Mouse (Mus musculus): ENCODE data around the gene Teddm1b.
A peak's percentile ranks its signal among the peaks of the same experiment; 100 is the strongest.
"Not testable (repeated sequence)": the region's sequence is repeated elsewhere in the genome, so short reads cannot be mapped to it uniquely, and the experiment has no call there.

Gene Teddm1b

GRCm38 (mm10) chr1:153874045-153874444 is at the start of gene Teddm1b:
TSS of gene Teddm1b (plus strand) at chr1:153874345.
- no peak for DNase-seq (ENCODE audit: low spot score in 2 of 2)

- no peak for DNase-seq (ENCODE audit: low spot score in 2 of 2)
These were observed 43.4 kb upstream of the Teddm1b start for GRCm38 (mm10) chr1:153830746-153831145.

GRCm38 (mm10) chr1:153836036-153836435 is 38.1 kb upstream of the Teddm1b start:
- no peak for DNase-seq (ENCODE audit: low spot score in 2 of 2)

GRCm38 (mm10) chr1:153842121-153842740 is 31.9 kb upstream of the Teddm1b start:
- DNase-seq (ENCODE audit: low spot score in 2 of 2): no peak

- no peak for DNase-seq (ENCODE audit: low spot score in 2 of 2)
These were observed 30.1 kb upstream of the Teddm1b start, which contains the start of gene Rgsl1 for GRCm38 (mm10) chr1:153844042-153844441. TSS of gene Rgsl1 (minus strand) at chr1:153844142.

GRCm38 (mm10) chr1:153846420-153846819 is 27.7 kb upstream of the Teddm1b start:
- DNase-seq (ENCODE audit: low spot score in 2 of 2): no peak

GRCm38 (mm10) chr1:153846867-153847266 is 27.3 kb upstream of the Teddm1b start:
- no peak for DNase-seq (ENCODE audit: low spot score in 2 of 2)

- not testable (repeated sequence) for DNase-seq (ENCODE audit: low spot score in 2 of 2)
These were observed 21.4 kb upstream of the Teddm1b start for GRCm38 (mm10) chr1:153852696-153853095.

- no peak for DNase-seq (ENCODE audit: low spot score in 2 of 2)
These were observed 18.2 kb upstream of the Teddm1b start for GRCm38 (mm10) chr1:153855946-153856345.

- DNase-seq (ENCODE audit: low spot score in 2 of 2): not testable (repeated sequence)
These were observed 6.2 kb downstream of the Teddm1b start for GRCm38 (mm10) chr1:153880391-153880790.

- DNase-seq (ENCODE audit: low spot score in 2 of 2): no peak
These were observed 12.0 kb downstream of the Teddm1b start for GRCm38 (mm10) chr1:153886024-153886633.

- no peak for DNase-seq (ENCODE audit: low spot score in 2 of 2)
These were observed 16.0 kb downstream of the Teddm1b start for GRCm38 (mm10) chr1:153890121-153890520.

GRCm38 (mm10) chr1:153891442-153891841 is 17.3 kb downstream of the Teddm1b start, which contains the start of gene Teddm1a:
TSS of gene Teddm1a (plus strand) at chr1:153891742.
- no peak for DNase-seq (ENCODE audit: low spot score in 2 of 2)

GRCm38 (mm10) chr1:153893746-153894145 is 19.6 kb downstream of the Teddm1b start:
- DNase-seq (ENCODE audit: low spot score in 2 of 2): no peak

GRCm38 (mm10) chr1:153894201-153894893 is 20.2 kb downstream of the Teddm1b start:
- DNase-seq (ENCODE audit: low spot score in 2 of 2): no peak

GRCm38 (mm10) chr1:153894979-153895378 is 20.8 kb downstream of the Teddm1b start:
- DNase-seq (ENCODE audit: low spot score in 2 of 2): peak; percentile 59 to 72

GRCm38 (mm10) chr1:153897196-153897595 is 23.1 kb downstream of the Teddm1b start:
- DNase-seq (ENCODE audit: low spot score in 2 of 2): no peak

GRCm38 (mm10) chr1:153898989-153899730 is 25.0 kb downstream of the Teddm1b start:
- DNase-seq (ENCODE audit: low spot score in 2 of 2): no peak

GRCm38 (mm10) chr1:153899731-153900380 is 25.7 kb downstream of the Teddm1b start, which contains the start of the genes Glul and Teddm2:
TSS of gene Glul (plus strand) at chr1:153899944.
TSS of gene Teddm2 (minus strand) at chr1:153900228.
- DNase-seq (ENCODE audit: low spot score in 2 of 2): peak; percentile 96 to 97

- DNase-seq (ENCODE audit: low spot score in 2 of 2): no peak
These were observed 26.2 kb downstream of the Teddm1b start for GRCm38 (mm10) chr1:153900381-153900780.
